Mouse (Mus musculus): ENCODE results near the gene Tfg.

The Tfg gene

GRCm38 (mm10) chr16:56717224-56718200 lies at the start of gene Tfg:
Tfg (minus strand) TSS chr16:56717450.
- peak; percentile 100 for DNase-seq (ENCODE audit: low spot score)

- DNase-seq (ENCODE audit: low spot score): no peak
Observed at GRCm38 (mm10) chr16:56729060-56729459, 11.8 kb upstream of the Tfg start.

- no peak for DNase-seq (ENCODE audit: low spot score)
Observed at GRCm38 (mm10) chr16:56724927-56725326, 7.7 kb upstream of the Tfg start.

GRCm38 (mm10) chr16:56722357-56722756 lies 5.1 kb upstream of the Tfg start:
- no peak for DNase-seq (ENCODE audit: low spot score)

GRCm38 (mm10) chr16:56719031-56719430 lies 1.8 kb upstream of the Tfg start:
- DNase-seq (ENCODE audit: low spot score): no peak

GRCm38 (mm10) chr16:56716557-56717179 lies 582 bp downstream of the Tfg start:
- peak; percentile 66 for DNase-seq (ENCODE audit: low spot score)

GRCm38 (mm10) chr16:56715608-56716007 lies 1.6 kb downstream of the Tfg start:
- DNase-seq (ENCODE audit: low spot score): no peak

- DNase-seq (ENCODE audit: low spot score): no peak
Observed at GRCm38 (mm10) chr16:56710071-56710470, 7.2 kb downstream of the Tfg start.

- DNase-seq (ENCODE audit: low spot score): no peak
Observed at GRCm38 (mm10) chr16:56705731-56706130, 11.5 kb downstream of the Tfg start.

- no peak for DNase-seq (ENCODE audit: low spot score)
Observed at GRCm38 (mm10) chr16:56700898-56701297, 16.4 kb downstream of the Tfg start.

- no peak for DNase-seq (ENCODE audit: low spot score)
Observed at GRCm38 (mm10) chr16:56696448-56696847, 20.8 kb downstream of the Tfg start.

GRCm38 (mm10) chr16:56690715-56691114 lies 26.5 kb downstream of the Tfg start:
- DNase-seq (ENCODE audit: low spot score): no peak

- no peak for DNase-seq (ENCODE audit: low spot score)
Observed at GRCm38 (mm10) chr16:56686747-56687146, 30.5 kb downstream of the Tfg start.

- DNase-seq (ENCODE audit: low spot score): peak; percentile 7
Observed at GRCm38 (mm10) chr16:56681010-56681645, 36.1 kb downstream of the Tfg start.

GRCm38 (mm10) chr16:56677146-56677545 lies 40.1 kb downstream of the Tfg start:
- DNase-seq (ENCODE audit: low spot score): peak; percentile 44

- DNase-seq (ENCODE audit: low spot score): no peak
Observed at GRCm38 (mm10) chr16:56673420-56673819, 43.8 kb downstream of the Tfg start.

- no peak for DNase-seq (ENCODE audit: low spot score)
Observed at GRCm38 (mm10) chr16:56670941-56671340, 46.3 kb downstream of the Tfg start.

GRCm38 (mm10) chr16:56669520-56669919 lies 47.7 kb downstream of the Tfg start:
- no peak for DNase-seq (ENCODE audit: low spot score)

- no peak for DNase-seq (ENCODE audit: low spot score)
Observed at GRCm38 (mm10) chr16:56658866-56659265, 58.4 kb downstream of the Tfg start.

GRCm38 (mm10) chr16:56655193-56655910 lies 61.9 kb downstream of the Tfg start:
- no peak for DNase-seq (ENCODE audit: low spot score)

GRCm38 (mm10) chr16:56646382-56647172 lies 70.7 kb downstream of the Tfg start:
- no peak for DNase-seq (ENCODE audit: low spot score)

All from embryo, embryonic 10.5 days (tissue).